Mouse (Mus musculus) right cerebral cortex, postnatal 4 days (tissue): ENCODE measurements around the gene Atp1a2.
"Not testable (repeated sequence)": the region's sequence is repeated elsewhere in the genome, so short reads cannot be mapped to it uniquely, and the experiment has no call there.

Experiments used
- DNase-seq: peaks from one replicate; pipeline ENCODE4 v3.0.0-alpha.2; 2022

Gene Atp1a2

DNA sequence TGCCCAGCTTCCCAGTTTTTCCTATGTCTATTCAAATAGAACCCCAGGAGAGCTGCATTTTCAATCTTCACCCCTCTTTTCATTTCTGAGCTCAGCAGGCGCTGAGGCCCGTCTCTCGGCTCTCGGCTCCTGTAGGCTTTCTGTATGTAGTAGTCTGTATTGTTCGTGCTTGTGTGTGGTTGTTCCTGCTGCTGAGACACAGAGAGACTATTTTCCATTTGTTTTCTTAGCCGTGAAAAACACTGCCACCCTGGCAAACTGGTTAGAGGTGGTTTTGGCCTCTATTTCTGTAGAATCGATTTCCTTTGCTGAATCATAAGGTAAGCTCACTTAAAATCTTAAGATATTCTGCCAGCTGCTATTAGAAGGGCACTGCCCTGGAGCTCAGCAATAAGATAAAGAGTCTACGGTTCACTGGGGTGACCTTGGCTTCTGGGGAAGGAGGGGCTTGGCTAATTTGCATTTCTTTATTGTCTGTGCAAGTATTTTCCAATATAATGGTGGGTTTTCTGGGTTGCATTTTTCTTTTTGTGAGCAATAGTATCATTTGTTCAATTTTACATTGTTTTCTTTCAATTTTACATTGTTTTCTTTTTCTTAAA, 36.3 kb downstream of the Atp1a2 start, which contains the start of gene Igsf8:
Igsf8 (plus strand) TSS at position 165 of the 602 bp plus-strand sequence.
- no peak for DNase-seq

DNA sequence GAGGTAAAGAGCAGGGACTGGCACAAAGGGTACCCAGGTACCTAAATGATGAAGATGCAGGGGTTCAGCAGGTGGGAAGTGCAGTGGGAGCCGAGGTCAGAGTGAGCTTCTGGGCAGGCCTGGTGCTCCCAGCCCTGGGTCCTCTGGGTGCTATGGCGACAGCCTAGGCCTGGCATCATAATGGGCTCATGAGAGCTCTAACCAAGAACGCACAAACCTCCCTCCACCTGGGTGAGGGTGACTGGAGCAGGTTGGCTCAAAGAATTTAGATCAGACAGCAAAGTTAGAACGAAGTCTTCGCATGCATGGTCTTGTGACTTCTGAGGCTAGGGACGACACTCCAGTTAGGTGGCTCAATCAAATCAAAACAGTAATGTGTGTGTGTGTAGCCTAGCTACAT, 39.5 kb downstream of the Atp1a2 start, which contains the start of gene Atp1a4:
Atp1a4 (minus strand) TSS at position 101 of the 400 bp plus-strand sequence.
- no peak for DNase-seq

DNA sequence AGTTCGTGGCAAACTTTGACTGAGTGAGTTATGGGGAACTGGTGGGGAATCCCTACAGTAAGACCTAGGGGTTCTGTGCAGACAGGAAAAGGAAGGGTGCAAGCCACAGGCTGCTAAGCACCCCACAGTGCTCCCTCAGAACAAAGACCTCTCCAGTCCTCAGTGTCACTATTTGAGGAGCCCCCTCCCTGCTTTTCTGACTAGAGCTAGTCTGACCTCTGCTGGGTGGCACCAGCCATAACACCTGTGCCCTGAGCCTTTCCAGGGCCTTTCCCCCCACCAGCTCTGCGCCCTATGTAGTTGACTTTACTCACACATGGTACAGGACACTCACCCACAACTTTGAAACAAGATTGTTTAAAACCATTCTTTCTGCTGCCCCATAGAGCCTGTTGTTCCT, 50.2 kb downstream of the Atp1a2 start:
- DNase-seq = no peak

- no peak for DNase-seq
Observed at GRCm38 (mm10) chr1:172247216-172247615, 50.6 kb downstream of the Atp1a2 start.

- not testable (repeated sequence) for DNase-seq
Observed at GRCm38 (mm10) chr1:172244645-172245044, 53.2 kb downstream of the Atp1a2 start.

- peak; percentile 33 for DNase-seq
Observed at GRCm38 (mm10) chr1:172243547-172244205, 54.2 kb downstream of the Atp1a2 start.

DNA sequence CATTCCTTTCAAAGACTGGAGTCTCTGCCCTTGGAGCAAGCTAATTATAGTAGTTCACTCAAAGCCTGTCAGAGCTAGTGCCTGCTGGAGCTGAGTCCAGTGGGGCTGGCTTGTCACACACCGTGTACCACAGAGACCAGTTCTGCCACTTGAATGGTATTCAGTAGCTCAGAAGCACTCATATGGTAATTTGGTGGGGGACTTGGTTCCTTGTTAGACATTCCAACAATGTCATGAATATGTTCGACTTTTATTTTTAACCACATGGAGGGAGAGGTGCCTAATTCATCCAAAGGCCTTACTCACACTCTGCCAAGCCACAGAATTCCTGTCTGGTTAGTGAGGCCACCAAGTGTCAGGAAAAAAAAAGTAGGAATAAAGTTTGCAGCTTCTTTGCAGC, 55.5 kb downstream of the Atp1a2 start:
- no peak for DNase-seq

- DNase-seq = no peak
Observed at GRCm38 (mm10) chr1:172240945-172241708, 56.7 kb downstream of the Atp1a2 start.

DNA sequence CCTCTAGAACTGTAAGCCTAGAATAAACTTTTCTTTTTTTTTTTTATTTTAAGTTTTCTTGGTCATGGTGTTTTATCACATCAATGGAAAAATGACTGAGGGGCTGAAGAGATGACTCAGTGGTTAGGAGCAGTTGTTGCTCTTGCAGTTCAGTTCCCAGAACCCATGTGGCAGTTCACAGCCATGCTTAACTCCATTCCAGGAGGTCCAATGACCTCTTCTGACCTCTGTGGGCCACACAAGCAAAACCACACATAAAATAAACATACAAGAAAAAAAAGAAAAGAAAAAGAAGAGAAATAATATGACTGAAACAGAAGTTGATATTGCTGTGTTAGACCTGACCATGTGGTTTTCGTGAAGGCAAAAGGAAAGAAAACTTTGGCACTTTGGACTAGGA, 68.6 kb downstream of the Atp1a2 start:
- DNase-seq = no peak

- DNase-seq = no peak
Observed at GRCm38 (mm10) chr1:172228209-172228608, 69.7 kb downstream of the Atp1a2 start.
